Mouse (Mus musculus) limb, embryonic 14.5 days (tissue): Measurements from ENCODE around the gene Tesk2. TPM values are rescaled to one million over a fixed set of nuclear protein-coding genes. Genes with fewer than 3 reads are reported as not detected.

Source experiments
- ATAC-seq: fragments of 200-750 bp; cut with Nextera tagmentation; 2 replicates; pipeline ENCODE4 v1.8.0; 2017; ENCODE audit warnings: low read depth, moderate number of reproducible peaks, moderate TSS enrichment; ENCODE audit not compliant: low FRiP score
- DNase-seq: peaks from one replicate; pipeline ENCODE4 v3.0.0-alpha.2; 2015; ENCODE audit warnings: low spot score
- H3K27ac ChIP-seq: fragments of 300-500 bp; sonication (generic); replicated peaks from 2 replicates; pipeline ENCODE4 v1.5.1; 2014; ENCODE audit warnings: low read depth, mild to moderate bottlenecking, low read length, moderate library complexity, mixed read lengths
- H3K27me3 ChIP-seq: fragments of 300-500 bp; sonication (generic); 2 replicates; pipeline ENCODE4 v1.6.1; 2014; ENCODE audit warnings: low read length, mixed read lengths; ENCODE audit not compliant: control insufficient read depth, insufficient read depth
- H3K36me3 ChIP-seq: fragments of 300-500 bp; sonication (generic); 2 replicates; pipeline ENCODE4 v1.6.1; 2014; ENCODE audit warnings: mild to moderate bottlenecking, low read length, moderate library complexity, mixed read lengths; ENCODE audit not compliant: control insufficient read depth, insufficient read depth
- H3K4me1 ChIP-seq: fragments of 300-500 bp; sonication (generic); 2 replicates; pipeline ENCODE4 v1.6.1; 2014; ENCODE audit warnings: antibody characterized with exemption, low read length, mixed read lengths; ENCODE audit not compliant: control insufficient read depth, insufficient read depth
- H3K4me2 ChIP-seq: fragments of 300-500 bp; sonication (generic); replicated peaks from 2 replicates; pipeline ENCODE4 v1.6.1; 2014; ENCODE audit warnings: low read depth, mild to moderate bottlenecking, low read length, moderate library complexity; ENCODE audit not compliant: severe bottlenecking
- H3K4me3 ChIP-seq: fragments of 300-500 bp; sonication (generic); replicated peaks from 2 replicates; pipeline ENCODE4 v1.5.1; 2014; ENCODE audit warnings: low read length
- H3K9ac ChIP-seq: fragments of 300-500 bp; sonication (generic); 2 replicates; pipeline ENCODE4 v1.6.1; 2014; ENCODE audit warnings: mild to moderate bottlenecking, low read depth, low read length, moderate library complexity; ENCODE audit not compliant: severe bottlenecking
- H3K9me3 ChIP-seq: fragments of 300-500 bp; sonication (generic); 2 replicates; pipeline ENCODE4 v1.6.1; 2016; ENCODE audit warnings: low read length; ENCODE audit not compliant: control insufficient read depth
- POLR2A ChIP-seq: fragments of 200-500 bp; IDR thresholded peaks from 2 replicates; pipeline ENCODE4 v1.8.0; 2012; ENCODE audit warnings: inconsistent platforms, mild to moderate bottlenecking, moderate library complexity, borderline replicate concordance; ENCODE audit not compliant: insufficient read depth, insufficient read length; ENCODE audit errors: extremely low read depth
- WGBS: fragments of 180-500 bp; shearing (Covaris S2); extraction: QIAGEN DNeasy Blood & Tissue Kit; methylation state at CpG from one replicate; pipeline ENCODE4 v1.1.7; 2014; 5-methylcytosine and 5-hydroxymethylcytosine counted together
- polyA plus RNA-seq, 2 experiments: library from polyadenylated mRNA; depleted of rRNA in 1 of 2; stranded (reverse) in 1 of 2; unstranded in 1 of 2; fragments of >200 nt; fragmentation: Nextera tagmentation in 1 of 2; extraction: Ambion mirVana in 1 of 2; gene quantifications; 2 replicates each; pipeline versions ENCODE4 v1.2.1 to v1.2.3; 2012 to 2014

Tesk2 gene
- polyA plus RNA-seq, 2 experiments, result 7.3 to 10.3 TPM

DNA sequence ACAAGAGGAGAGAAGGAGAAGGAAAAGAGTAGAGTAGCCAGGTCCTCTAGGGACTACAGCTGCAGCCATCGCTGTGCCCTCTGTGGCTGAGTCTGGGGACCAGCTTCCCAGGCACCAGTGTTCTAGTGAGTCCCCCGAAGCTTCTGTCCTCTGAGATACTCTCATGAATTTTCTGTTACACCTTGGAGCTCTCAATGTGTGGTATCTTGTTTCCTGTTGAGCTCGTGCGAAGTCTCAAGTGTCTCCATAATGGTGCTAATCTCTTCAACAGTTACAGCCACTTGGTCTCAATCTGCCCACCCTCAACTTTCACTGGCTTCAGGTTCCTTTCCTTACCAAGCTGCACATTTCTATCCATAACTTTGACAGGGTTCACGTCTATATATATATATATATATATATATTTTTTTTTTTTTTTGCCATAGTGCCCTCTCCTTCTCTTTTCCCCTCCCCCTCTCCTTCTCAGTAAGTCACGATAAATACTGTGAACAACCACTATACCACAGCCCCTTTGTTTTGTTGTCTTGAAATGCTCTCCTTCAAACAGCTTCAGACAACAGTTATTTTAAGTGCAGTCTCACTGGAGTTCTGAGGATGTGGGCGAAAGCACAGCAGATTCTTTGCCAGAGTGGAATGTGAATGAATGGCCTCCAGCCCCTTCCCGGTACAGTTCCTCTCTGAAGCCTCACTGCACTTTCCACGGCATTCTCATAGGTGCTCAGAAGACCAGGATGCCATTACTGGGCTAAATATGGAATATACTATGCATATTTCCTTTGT is 18.4 kb downstream of the Tesk2 start:
- H3K4me1 ChIP-seq, result no peaks in the 10 kb centered on the region
- no peaks in the 10 kb centered on the region for H3K27me3 ChIP-seq
- H3K9ac ChIP-seq, result no peak overlapping the region
- no peak overlapping the region for H3K27ac ChIP-seq
- no peak overlapping the region for H3K4me3 ChIP-seq
- WGBS, result 74% methylated on average over 9 of the region's 9 CpGs
- H3K36me3 ChIP-seq, result no peaks in the 10 kb centered on the region
- H3K4me2 ChIP-seq, result no peak overlapping the region
- ATAC-seq (no peak), DNase-seq (no peak)
- no peaks in the 10 kb centered on the region for H3K9me3 ChIP-seq
- no peak for TF ChIP-seq POLR2A

DNA sequence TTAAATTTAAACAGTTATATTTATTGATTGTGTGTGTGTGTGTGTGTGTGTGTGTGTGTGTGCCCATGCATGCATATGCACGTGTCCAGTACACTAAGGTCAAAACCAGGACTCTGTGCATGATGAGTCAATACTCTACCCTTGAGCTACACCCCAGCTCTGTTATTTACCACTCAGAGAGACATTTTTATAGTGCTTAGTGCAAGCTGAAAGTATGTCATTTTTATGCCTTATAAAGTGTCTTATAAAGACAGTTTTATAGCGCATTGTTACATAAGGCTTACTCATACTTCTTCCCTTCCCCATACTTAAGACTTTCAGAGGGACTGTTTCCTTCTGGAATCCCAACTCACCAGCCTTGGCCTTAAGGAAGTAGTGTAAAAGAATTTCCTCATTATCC is 29.0 kb downstream of the Tesk2 start:
- H3K9me3 ChIP-seq, result no peaks in the 10 kb centered on the region
- WGBS, result 87% methylated on average over 2 of the region's 2 CpGs
- H3K4me1 ChIP-seq, result no peaks in the 10 kb centered on the region
- no peak for ATAC-seq
- no peak overlapping the region for H3K27ac ChIP-seq
- H3K4me2 ChIP-seq, result no peak overlapping the region
- no peak overlapping the region for H3K9ac ChIP-seq
- no peaks in the 10 kb centered on the region for H3K27me3 ChIP-seq
- H3K4me3 ChIP-seq, result no peak overlapping the region
- no peak for DNase-seq
- H3K36me3 ChIP-seq, result no peaks in the 10 kb centered on the region
- no peak for TF ChIP-seq POLR2A

DNA sequence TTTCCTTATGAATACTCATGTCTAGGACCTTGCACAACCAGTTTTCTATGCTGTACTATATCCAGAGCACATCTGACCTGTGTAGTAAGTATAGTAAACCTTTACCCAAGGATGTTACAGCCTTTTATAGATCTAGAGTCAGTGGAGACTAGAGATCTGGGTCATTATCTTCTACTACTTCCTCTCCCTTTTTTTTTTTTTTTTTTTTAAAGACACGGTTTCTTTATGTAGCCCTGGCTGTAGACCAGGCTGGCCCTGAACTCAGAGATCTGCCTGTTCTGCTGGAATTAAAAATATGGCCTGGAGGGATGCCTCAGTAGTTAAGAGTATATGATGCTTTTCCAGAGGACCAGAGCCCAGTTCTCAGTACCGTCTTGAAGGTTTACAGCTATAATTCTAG is 41.2 kb downstream of the Tesk2 start:
- WGBS, result 72% methylated on average over 2 of the region's 2 CpGs
- H3K27ac ChIP-seq, result no peak overlapping the region
- no peak overlapping the region for H3K9ac ChIP-seq
- no peaks in the 10 kb centered on the region for H3K4me1 ChIP-seq
- no peaks in the 10 kb centered on the region for H3K27me3 ChIP-seq
- H3K4me2 ChIP-seq, result no peak overlapping the region
- no peak for TF ChIP-seq POLR2A
- ATAC-seq (no peak), DNase-seq (no peak)
- no peaks in the 10 kb centered on the region for H3K36me3 ChIP-seq
- no peaks in the 10 kb centered on the region for H3K9me3 ChIP-seq
- H3K4me3 ChIP-seq, result no peak overlapping the region

DNA sequence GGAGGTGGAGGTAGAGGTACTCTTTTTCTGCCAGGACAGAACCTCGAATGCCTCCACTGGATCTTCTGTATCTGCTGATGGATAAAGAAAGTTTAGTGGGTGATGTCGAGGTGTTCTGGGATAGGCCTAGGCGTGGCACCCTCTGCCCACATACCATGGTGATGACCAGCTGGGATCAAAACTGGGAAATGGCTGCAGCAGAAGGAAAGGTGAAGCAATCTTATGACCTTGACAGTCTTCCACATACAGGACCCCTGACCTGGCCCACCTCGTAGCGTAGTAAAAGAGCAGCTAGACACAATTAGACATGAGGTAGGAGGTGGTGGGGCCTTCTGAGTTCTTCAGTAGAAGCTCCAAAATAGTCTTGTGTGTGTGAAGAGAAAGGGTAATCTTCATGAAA is 43.3 kb downstream of the Tesk2 start:
- Histone ChIP-seq H3K36me3 (no peaks in the 10 kb centered on the region), H3K9ac (no peak overlapping the region), H3K9me3 (no peaks in the 10 kb centered on the region), H3K4me2 (no peak overlapping the region), H3K27ac (no peak overlapping the region), H3K4me3 (no peak overlapping the region), H3K27me3 (no peaks in the 10 kb centered on the region), H3K4me1 (no peaks in the 10 kb centered on the region)
- ATAC-seq (no peak), DNase-seq (no peak)
- 93% methylated on average over 5 of the region's 5 CpGs for WGBS
- TF ChIP-seq POLR2A, result no peak

DNA sequence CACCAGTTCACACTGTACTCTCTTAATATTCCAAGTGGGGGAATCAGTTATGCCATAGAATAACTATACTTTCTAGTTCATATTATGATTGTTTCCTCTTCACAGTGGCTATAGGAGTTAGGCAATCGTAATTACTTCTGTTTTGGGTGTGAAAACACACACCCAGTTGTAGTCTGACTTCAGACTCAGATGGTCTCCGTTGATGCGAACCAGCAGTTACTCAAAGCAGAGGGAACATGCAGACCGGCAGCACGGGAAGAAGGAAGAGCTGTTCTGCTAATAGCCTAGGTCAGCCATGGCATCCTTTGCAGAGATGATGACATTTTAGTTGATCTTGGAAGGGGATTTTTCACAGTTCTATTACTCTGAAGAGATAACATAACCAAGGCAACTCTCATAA is 47.8 kb downstream of the Tesk2 start:
- Histone ChIP-seq H3K4me2 (no peak overlapping the region), H3K9ac (no peak overlapping the region), H3K9me3 (no peaks in the 10 kb centered on the region), H3K27me3 (no peaks in the 10 kb centered on the region), H3K36me3 (no peaks in the 10 kb centered on the region), H3K27ac (no peak overlapping the region), H3K4me3 (no peak overlapping the region), H3K4me1 (no peaks in the 10 kb centered on the region)
- WGBS, result 84% methylated on average over 5 of the region's 5 CpGs
- ATAC-seq (no peak), DNase-seq (no peak)
- TF ChIP-seq POLR2A, result no peak
